ENCODE assay signal across 18 mouse cellular contexts in genomic region chr16:55990311-55990710, GRCm38 (mm10).
"Had no signal": no experiment of that assay in that cellular context is flagged by ENCODE, and none has a peak within 500 bp of the region (broad histone marks: within the 10 kb centered on the region; RNA-seq: fewer than 3 reads in every experiment).

No protein-coding gene starts in this region.

- H3K27me3 ChIP-seq: liver, embryonic 13.5 days; midbrain, embryonic 12.5 days; midbrain, embryonic 15.5 days; neural tube, embryonic 12.5 days; neural tube, embryonic 15.5 days had no signal

- ATAC-seq: inflammation-experienced regulatory T-cells, adult 6 months; intestine, embryonic 16.5 days; lung, postnatal 0 days; midbrain, embryonic 15.5 days had no signal

- H3K9ac ChIP-seq: liver, embryonic 13.5 days; lung, embryonic 14.5 days; midbrain, embryonic 12.5 days; midbrain, embryonic 15.5 days; neural tube, embryonic 12.5 days; neural tube, embryonic 15.5 days had no signal

- H3K4me3 ChIP-seq: liver, embryonic 13.5 days; midbrain, embryonic 12.5 days; midbrain, embryonic 15.5 days; neural tube, embryonic 12.5 days; neural tube, embryonic 15.5 days had no signal

- H3K4me1 ChIP-seq: liver, embryonic 13.5 days; midbrain, embryonic 12.5 days; midbrain, embryonic 15.5 days; neural tube, embryonic 12.5 days; neural tube, embryonic 15.5 days had no signal

- H3K9me3 ChIP-seq: liver, embryonic 13.5 days; midbrain, embryonic 12.5 days; midbrain, embryonic 15.5 days; neural tube, embryonic 12.5 days; neural tube, embryonic 15.5 days had no signal

- H3K27ac ChIP-seq: liver, embryonic 13.5 days; midbrain, embryonic 12.5 days; midbrain, embryonic 15.5 days; neural tube, embryonic 12.5 days; neural tube, embryonic 15.5 days; stomach, postnatal 0 days had no signal

- H3K4me2 ChIP-seq: liver, embryonic 13.5 days; lung, embryonic 14.5 days; midbrain, embryonic 12.5 days; midbrain, embryonic 15.5 days; neural tube, embryonic 12.5 days; neural tube, embryonic 15.5 days had no signal

- DNase-seq: kidney, adult 18-20 months; kidney, adult 9 months; kidney, postnatal 14 days; kidney, postnatal 4 days; liver, embryonic 13.5 days; lung, embryonic 14.5 days; retina, postnatal 1 day; thymus, adult 2 months; thymus, postnatal 14 days; thymus, postnatal 4 days had no signal
